Mouse (Mus musculus) left cerebral cortex, postnatal 25 days (tissue): ENCODE data around the gene 1700016K19Rik. TPM values are rescaled to one million over a fixed set of nuclear protein-coding genes. Genes with fewer than 3 reads are reported as not detected.

Experiments used
- DNase-seq, 2 experiments: peaks; one replicate each; pipeline ENCODE4 v3.0.0; 2022; ENCODE audit warnings: low spot score in 2 of 2, mixed read lengths in 1 of 2
- intact Hi-C: fragments of 180-260 bp; cut with DNase I; formaldehyde crosslinking; loops from one replicate; pipeline ENCODE4 v1.15.1; 2025
- total RNA-seq, 2 experiments: library from RNA; stranded (reverse); gene quantifications; 2 replicates each; pipeline ENCODE4 v1.2.3; 2021

1700016K19Rik gene
- 1 to 10 TPM; 4.6 TPM for total RNA-seq

DNA sequence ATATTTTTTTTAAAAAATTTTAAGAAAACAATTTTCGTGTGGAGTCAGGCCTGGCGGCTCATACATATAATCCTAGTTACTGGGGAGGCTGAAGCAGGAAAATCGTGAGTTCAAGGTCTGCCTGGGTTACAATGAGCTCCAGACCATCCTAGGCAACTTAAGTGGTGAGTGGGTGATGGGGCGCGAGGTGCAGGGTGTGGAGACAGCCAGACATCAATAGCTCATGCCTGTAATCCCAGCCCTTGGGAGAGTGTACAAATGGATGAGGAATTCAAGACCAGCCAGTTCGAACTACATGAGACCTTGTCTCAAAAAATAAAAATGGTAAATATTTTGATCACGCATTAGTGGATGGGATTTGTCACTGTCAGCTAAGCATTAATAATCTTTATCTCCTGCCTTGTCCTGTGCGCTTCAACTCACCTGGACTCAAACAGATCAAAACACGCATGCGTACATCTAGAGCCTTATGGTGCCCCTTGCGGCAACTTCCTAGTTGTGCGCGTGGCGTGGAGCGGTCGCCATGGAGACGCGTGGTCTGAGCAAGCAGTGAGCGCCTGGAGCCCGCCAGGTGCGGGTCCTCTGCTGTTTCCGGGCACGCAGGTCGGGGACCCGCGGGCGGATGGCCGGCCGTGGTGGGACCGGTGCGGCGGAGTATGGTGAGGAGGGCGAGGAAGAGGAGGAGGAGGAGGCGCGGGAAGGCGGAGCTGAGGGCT, at the start of gene 1700016K19Rik:
1700016K19Rik (plus strand) TSS at position 473 of the 716 bp plus-strand sequence.
- peak; percentile 84 to 89 for DNase-seq
- intact Hi-C loops = no loop called here

DNA sequence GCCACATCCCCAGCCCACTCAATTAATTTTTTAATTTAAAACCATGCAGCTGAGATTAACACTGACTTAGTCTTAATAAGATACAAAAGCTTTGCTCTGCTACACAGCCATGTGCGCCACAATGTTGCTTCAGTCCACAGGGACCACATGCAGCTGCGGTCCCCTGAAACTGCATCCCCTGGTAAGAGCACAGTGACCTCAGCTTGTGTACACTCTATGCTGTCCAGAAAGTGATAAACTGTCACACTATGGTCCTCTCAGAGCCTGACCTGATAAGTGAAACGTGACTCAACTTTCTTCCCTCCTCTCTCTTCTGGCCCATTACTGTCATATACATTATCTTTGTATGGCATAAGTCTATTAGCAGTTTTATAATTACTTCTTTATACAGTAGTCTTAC, 49.3 kb upstream of the 1700016K19Rik start:
- intact Hi-C loops = no loop called here

DNA sequence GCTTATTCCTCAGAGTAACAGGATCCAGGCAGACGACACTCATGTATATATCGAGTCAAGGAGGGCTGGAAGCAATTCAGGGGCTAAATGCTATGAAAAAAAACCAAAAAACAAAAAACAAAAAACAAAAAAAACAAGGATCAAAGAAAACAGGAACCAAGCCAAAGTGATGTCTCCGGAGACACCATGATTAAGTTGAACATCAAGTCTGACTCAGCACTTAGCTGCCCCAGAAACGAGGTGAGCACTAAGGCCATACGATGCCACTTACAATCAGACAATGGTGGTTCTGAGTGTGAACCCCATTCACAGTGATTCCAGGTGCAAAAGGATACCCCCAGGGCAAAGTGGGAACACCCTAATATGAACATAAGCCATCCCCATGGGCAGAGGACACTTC, 47.8 kb upstream of the 1700016K19Rik start:
- no peak for DNase-seq
- intact Hi-C loops = no loop called here

More for the DNA sequence above, 49.3 kb upstream of the 1700016K19Rik start:
- no peak for DNase-seq

DNA sequence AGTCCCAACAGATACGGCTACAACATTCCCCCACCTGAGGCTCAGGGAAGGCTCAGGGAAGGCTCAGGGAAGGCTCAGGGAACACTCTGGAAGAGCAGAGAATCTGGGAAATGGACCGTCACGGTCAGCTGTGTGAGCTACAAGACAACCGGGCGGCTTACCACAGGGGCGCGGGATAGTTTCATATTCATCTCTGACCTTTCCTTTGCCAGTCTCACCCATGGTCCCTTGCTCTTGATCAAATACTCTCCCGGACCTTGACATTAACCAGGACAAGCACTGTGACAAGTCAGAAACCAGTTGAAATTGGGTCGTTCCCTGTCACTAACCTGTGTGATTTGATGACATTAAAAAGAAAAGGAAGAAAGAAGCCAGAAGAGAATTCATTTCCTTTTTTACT, 44.8 kb upstream of the 1700016K19Rik start:
- intact Hi-C loops = no loop called here
- no peak for DNase-seq

DNA sequence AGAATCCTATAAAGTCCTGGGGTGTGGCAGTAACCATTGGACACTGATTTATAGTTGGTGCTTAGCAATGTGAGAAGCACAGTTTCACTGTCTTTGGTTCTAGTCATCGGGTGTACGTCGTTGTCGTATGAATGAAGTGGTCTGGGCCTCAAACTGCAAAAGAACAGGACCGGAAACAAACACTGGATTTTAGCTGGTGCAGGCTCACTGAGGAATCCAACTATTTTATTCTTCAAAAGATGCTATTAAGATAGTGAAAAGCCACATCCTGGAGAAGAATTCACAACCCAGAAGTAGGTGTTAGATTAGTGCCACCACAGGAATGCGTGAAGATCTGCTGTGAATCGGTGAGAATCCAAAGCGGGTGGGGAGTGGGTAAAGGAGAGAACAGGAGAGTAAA, 43.1 kb upstream of the 1700016K19Rik start:
- DNase-seq = no peak
- intact Hi-C loops = no loop called here

DNA sequence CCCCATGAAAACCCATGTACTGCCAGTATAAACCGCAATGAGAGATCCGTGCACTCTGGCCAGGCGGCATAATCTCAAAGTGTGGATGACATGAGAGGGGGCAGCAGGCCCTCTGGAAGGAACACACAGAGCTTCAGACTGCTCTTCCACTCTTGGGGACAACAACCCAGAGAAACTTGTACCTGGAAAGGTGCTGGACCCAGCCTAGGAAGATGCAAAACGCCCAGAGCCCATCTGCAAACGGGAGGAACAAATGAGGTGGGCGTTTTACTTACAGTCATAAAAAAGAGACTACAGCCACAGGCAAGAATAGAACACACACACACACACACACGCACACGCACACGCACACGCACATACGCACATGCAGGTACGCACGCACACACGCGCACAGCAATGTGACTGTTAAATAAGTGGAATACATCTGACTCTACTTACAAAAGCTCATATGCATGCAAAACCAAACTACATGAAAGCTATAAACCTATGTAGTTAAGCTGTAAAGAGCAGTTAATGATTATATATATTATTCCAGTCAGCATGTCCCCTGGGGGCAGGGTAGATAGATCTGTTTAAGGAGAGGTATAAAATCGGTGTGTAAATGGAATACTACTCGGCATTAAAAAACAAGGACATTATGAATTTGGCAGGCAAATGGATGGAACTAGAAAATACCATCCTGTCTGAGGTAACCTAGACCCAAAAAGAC, 42.4 kb upstream of the 1700016K19Rik start:
- intact Hi-C loops = no loop called here
- peak in 1 of 2 experiments; percentile 12 for DNase-seq

DNA sequence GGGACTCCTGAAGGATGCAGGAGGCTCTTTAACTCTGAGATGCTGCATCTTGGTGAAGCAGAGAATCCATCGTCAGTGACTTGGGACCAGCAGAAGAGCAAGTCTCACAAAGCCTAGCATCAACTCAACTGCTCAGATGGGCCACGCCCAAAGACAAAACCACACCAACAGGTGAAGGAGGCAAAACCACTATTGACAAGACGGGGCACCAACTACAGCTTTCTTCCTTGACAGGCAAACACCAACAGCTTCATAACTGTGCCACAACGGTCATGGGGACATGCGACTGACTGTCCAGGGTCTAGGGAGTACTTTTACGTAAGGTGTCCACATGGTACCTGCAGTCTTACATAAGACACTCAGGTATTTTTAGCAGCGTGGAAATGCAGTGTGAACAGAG, 37.9 kb upstream of the 1700016K19Rik start:
- DNase-seq = no peak
- intact Hi-C loops = no loop called here

DNA sequence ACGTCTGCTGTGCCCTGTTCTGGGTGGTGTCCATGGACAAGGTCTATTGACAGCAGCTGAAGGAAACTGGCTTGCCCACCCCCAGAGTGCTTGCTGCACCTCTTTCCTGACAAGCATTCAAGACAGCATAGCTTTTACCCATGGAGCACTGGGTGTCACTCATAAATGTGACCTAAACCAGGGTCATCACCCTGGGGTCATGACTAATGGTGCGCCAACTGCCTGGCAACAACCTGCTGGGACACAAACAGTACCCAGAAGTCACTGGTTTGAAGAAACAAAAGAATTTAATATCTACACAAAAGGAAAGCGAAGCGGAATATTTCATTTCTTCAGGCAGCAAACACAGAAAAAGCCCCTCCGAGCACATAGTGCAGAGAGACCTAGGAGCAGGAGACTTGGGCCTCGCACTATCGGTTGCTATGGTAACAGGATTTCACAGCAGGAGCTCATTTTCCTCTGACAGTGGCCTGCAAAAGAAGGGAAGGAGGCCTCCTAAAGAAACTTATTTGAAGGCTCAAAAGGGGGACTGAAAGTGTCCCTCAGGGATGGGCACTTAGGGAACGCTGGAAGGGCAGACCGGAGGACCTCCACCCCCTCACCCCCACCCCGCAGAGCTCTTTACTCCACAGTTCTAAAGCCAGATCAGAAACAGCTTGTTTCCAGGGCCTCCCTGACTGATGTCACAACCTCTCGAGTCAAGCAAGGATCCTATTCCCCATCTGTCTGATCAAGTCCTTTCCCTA, 35.8 kb upstream of the 1700016K19Rik start:
- intact Hi-C loops = no loop called here
- peak in 1 of 2 experiments; percentile 37 for DNase-seq

DNA sequence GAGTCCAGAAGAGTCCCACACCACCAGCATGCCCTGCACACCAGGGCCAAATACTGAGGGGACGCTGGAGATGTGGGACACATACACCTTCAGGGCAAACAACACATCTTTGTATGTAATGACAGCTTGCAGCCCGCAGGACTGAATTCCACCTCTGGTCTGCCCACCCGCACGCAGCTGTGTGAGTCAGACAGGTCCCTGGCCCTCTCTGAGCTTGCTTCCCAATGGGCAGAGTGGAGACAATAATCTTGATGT, 35.3 kb upstream of the 1700016K19Rik start:
- no peak for DNase-seq
- intact Hi-C loops = no loop called here

DNA sequence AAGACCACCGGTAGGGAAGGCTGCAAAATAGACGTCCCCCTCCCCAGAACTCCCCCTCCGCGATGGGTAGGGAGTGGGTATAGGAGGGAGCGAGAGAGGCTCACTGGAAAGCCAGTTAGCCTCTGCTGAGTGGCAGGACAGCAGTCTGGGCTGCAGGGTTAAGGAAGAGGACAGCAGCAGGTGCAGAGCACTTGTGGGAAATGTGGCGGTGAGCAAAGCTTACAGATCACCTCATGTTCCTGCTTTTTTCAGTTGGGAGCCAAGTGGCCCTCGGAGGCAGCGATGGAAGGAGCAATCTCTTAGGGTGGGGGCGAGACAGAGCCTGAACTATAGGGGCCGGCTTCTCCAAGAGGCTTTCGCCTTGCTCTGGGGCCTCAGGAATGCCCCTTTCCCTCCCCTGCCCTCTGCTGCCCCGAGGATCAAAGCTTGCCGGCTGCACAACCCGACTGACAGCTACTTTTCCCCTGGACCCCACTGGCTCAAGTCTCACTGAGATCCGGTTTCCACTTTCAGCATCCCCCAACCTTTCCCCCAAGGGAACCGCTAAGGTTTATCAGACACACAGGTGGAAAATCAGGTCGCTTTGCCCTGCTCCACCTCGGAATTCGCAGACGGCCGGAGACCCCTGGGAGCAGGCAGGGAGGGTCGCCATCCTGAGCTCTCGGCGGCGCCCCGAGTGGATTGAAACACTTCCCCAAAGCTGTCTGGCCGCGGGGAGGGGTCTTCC, 33.9 kb upstream of the 1700016K19Rik start:
- no peak for DNase-seq
- intact Hi-C loops = loop anchor here (2.0 kb wide), 2 partner anchors 53 to 183 kb away; no protein-coding TSS in a partner anchor

DNA sequence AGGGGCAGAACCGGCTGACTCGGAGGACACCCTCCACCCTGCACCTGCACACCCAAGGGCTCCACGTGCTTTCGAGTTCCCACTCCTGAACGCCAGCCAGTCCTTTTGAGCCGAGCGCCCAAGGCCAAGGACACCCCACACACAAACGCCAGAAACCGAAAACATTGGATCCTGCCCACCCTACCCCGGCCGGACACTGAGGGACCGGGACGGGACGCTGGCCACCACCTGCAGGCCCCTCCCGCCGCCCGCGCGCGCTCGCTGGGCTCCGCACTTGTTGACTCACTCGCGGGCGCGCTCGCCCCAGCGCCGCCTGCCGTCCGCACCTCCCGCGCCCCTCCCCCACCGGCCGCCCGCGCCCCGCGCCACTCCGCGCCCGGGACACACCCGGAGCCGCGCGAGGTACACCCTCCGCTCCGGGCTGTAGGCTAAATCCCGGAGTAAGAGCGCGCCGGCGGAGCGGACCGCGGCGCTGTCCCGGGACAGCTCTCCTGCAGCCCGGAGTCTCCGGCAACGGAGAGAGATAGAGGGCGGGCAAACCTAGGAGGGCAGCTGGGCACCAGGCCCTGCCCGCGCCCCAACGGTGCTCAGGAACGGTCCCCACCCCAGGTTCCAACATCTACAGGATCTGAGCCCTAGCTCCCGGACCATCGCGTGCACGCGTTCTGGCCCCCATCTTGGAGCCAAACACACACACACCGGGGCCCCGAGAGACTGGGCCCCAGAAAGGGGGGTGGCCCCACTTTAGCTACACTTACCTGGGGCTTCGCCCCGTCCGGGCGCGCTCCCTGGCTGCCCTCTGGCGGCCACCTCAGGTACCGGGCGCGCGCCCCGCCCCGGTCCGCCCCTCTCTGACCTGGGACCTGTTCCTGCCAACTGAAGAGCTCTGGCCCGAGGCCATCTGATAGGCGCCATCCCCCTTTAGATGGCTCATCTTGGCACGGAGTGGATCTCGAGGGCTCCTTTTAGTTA, 33.0 kb upstream of the 1700016K19Rik start:
- intact Hi-C loops = loop anchor here (2.0 kb wide), 2 partner anchors 54 to 184 kb away; no protein-coding TSS in a partner anchor
- peak; percentile 42 to 66 for DNase-seq

DNA sequence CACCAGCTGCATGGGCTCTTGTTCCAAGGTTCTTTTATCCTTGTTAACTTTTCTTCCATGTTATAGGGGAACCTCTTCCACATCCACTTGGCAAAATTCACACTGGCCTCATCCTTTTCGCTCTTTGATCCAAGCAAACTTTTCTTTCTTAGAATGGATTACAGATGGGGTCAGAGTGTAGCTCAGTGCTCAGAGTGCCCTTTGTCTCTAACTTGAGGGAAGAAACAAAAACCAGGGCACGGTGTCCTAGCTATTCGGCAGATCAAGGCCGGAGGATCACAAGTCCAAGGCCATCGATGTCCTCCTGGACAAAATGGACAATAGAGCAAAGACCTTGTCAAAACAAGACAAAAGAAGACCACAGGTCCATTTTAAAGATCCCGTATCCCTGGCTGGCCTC, 31.0 kb upstream of the 1700016K19Rik start:
- intact Hi-C loops = no loop called here
- no peak for DNase-seq

DNA sequence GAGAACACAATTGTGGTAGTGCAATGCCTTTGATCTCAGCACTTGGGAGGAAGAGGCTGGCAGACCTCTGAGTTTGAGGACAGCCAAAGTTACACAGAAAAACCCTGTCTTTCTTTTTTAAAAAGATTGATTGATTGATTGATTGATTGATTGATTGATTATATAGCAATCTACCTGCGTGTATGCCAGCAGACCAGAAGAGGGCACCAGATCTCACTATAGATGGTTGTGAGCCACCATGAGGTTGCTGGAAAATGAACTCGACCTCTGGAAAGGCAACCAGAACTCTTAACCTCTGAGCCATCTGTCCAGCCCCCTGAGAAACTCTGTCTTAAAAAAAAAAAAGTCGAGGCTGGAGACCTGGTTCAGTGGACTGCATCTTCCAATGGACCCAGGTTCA, 29.1 kb upstream of the 1700016K19Rik start:
- intact Hi-C loops = no loop called here
- no peak for DNase-seq

DNA sequence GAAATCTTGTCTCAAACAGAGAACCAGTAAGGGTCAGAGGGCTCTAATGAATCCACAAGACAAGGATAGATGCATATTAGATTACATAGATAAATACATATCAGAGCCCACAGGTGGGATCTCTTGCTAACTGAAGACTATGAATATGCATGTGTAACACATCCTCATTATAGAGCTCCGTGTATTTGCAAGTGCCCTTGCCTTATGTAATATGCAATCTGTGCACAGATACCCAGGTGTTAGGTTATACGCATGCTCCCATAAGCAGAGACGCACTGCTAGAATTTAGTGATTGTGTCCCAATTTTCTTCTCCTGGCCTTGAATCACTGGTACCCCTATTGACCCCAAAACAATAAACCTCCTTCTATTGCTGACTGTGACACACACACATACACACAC, 27.5 kb upstream of the 1700016K19Rik start:
- DNase-seq = peak in 1 of 2 experiments; percentile 21
- intact Hi-C loops = no loop called here

DNA sequence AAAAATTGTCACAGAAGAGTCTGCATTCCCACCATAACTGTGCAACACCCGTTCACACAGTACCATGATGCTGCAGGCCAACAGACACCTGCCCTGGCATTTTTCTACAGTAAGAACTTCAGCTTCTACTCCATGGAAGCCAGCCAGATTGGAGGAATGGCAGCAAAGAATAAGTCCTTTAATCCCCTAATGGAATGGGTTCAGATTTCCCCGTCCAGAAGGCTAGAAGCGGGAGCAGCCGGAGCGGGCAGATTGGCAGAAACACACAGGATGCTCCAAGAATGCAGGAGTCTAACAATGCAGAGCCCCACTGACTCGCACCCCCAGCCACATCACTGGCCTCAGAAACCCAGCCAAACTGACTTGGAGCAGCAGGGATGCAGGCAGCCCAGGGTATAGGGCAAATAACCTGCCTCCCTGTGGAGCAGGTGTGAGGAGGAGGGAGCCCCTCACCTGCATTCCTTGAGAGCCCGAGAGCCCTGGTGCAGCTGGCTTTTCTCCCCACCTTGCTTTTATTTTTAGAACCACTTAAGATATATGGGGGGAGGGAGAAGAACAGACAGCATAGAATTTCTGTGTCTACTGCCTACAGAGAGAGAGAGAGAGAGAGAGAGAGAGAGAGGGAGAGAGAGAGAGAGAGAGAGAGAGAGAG, 26.7 kb upstream of the 1700016K19Rik start:
- DNase-seq = no peak
- intact Hi-C loops = no loop called here

DNA sequence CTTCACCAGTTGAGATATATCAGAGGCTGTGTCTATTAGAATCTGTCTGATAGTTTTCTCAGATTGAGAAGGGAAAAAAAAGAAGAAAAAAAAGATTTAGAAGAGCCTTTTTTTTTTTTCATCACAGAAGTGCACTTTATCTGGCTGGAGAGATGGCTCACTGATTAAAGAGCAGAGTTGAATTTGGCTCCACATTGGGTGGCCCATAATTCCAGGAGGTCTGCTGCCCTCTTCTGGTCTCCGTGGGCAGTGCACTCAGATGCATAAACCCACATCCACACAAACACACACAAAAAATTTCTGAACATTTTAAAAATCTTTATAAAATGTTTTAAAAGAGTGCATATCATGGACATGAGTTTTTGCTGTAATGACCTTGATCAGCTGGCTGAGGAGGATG, 25.7 kb upstream of the 1700016K19Rik start:
- intact Hi-C loops = no loop called here
- no peak for DNase-seq

DNA sequence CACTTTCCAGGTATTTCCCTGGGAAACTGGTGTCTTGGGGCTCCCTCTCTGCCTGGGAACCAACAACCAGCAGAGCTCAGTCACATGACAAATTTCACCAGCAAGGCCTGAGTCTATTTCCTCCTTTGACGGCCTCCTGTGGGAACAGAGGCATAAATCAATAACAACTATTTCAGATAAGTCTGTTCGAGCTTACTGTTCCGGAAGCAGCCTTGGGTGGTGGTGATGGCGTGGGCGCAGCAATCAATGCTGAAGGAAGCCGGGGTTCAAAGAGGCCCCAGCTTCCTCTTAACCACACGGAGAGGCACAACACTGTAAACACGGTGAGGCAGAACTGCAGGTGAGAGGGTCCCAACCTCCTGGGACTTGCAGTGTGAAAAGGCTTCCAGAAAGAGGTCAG, 23.0 kb upstream of the 1700016K19Rik start:
- no peak for DNase-seq
- intact Hi-C loops = no loop called here

DNA sequence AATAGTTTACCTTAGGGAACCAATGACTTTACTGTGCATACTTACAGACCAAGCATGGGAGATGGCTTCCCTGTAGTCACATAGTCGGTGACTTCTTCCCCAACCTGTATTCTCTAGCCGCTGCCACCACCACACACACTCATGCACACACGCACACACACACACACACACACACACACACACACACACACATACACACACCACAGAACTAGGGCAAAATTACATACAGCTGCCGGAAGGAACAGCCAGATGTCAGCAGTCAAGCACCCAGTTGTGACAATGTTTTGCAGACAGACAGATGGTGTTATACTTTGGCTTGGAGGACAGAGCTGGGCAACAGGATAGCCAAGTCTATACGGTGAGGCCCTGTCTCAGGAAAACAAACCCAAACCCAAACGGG, 21.7 kb upstream of the 1700016K19Rik start:
- intact Hi-C loops = no loop called here
- no peak for DNase-seq
